Mouse (Mus musculus) midbrain, postnatal 0 days (tissue): ENCODE results near the gene Chsy1. TPM values are rescaled to one million over a fixed set of nuclear protein-coding genes. Genes with fewer than 3 reads are reported as not detected.

Source experiments
- ATAC-seq: fragments of 200-750 bp; cut with Nextera tagmentation; 2 replicates; pipeline ENCODE4 v1.8.0; 2017; ENCODE audit warnings: moderate number of reproducible peaks, mild to moderate bottlenecking, moderate TSS enrichment, moderate library complexity; ENCODE audit not compliant: low FRiP score
- DNase-seq: peaks from one replicate; pipeline ENCODE4 v3.0.0-alpha.2; 2015; ENCODE audit warnings: low spot score
- H3K27ac ChIP-seq: fragments of 300-500 bp; sonication (generic); 2 replicates; pipeline ENCODE4 v1.5.1; 2014; ENCODE audit warnings: low read depth, mild to moderate bottlenecking, low read length, mixed read lengths
- H3K27me3 ChIP-seq: fragments of 300-500 bp; sonication (generic); 2 replicates; pipeline ENCODE4 v1.6.1; 2014; ENCODE audit warnings: low read length, control low read depth, mixed read lengths; ENCODE audit not compliant: insufficient read depth
- H3K36me3 ChIP-seq: fragments of 300-500 bp; sonication (generic); 2 replicates; pipeline ENCODE4 v1.6.1; 2014; ENCODE audit warnings: low read length, control low read depth, mixed read lengths; ENCODE audit not compliant: insufficient read depth
- H3K4me1 ChIP-seq: fragments of 300-500 bp; sonication (generic); 2 replicates; pipeline ENCODE4 v1.6.1; 2014; ENCODE audit warnings: mild to moderate bottlenecking, control low read depth, antibody characterized with exemption, low read length, mixed read lengths; ENCODE audit not compliant: insufficient read depth
- H3K4me2 ChIP-seq: fragments of 300-500 bp; sonication (generic); 2 replicates; pipeline ENCODE4 v1.6.1; 2014; ENCODE audit warnings: low read depth, mild to moderate bottlenecking, low read length, mixed read lengths; ENCODE audit not compliant: poor library complexity, severe bottlenecking
- H3K4me3 ChIP-seq: fragments of 300-500 bp; sonication (generic); 2 replicates; pipeline ENCODE4 v1.5.1; 2014; ENCODE audit warnings: low read depth, mild to moderate bottlenecking, low read length, moderate library complexity
- H3K9ac ChIP-seq: fragments of 300-500 bp; sonication (generic); replicated peaks from 2 replicates; pipeline ENCODE4 v1.6.1; 2014; ENCODE audit warnings: mild to moderate bottlenecking, low read length, moderate library complexity, mixed read lengths; ENCODE audit not compliant: poor library complexity, severe bottlenecking
- H3K9me3 ChIP-seq: fragments of 300-500 bp; sonication (generic); 2 replicates; pipeline ENCODE4 v1.6.1; 2016; ENCODE audit warnings: low read length, control low read depth
- CTCF ChIP-seq: IDR thresholded peaks from 2 replicates; pipeline ENCODE4 v1.5.1; 2016; ENCODE audit warnings: antibody characterized with exemption, mild to moderate bottlenecking
- WGBS: fragments of 180-500 bp; shearing (Covaris S2); extraction: QIAGEN DNeasy Blood & Tissue Kit; methylation state at CpG from one replicate; pipeline ENCODE4 v1.1.7; 2014; 5-methylcytosine and 5-hydroxymethylcytosine counted together
- polyA plus RNA-seq: library from polyadenylated mRNA; unstranded; fragments of >200 nt; fragmentation: Nextera tagmentation; extraction: Ambion mirVana; gene quantifications from 2 replicates; pipeline ENCODE4 v1.2.1, GENCODE M21; 2015
- total RNA-seq: library from RNA; depleted of rRNA; stranded (reverse); fragments of >200 nt; gene quantifications from 2 replicates; pipeline ENCODE4 v1.2.3, GENCODE M21; 2014

Gene Chsy1
- total and polyA plus RNA-seq, 2 experiments from 2014 or later, result 7.2 to 38.9 TPM

DNA sequence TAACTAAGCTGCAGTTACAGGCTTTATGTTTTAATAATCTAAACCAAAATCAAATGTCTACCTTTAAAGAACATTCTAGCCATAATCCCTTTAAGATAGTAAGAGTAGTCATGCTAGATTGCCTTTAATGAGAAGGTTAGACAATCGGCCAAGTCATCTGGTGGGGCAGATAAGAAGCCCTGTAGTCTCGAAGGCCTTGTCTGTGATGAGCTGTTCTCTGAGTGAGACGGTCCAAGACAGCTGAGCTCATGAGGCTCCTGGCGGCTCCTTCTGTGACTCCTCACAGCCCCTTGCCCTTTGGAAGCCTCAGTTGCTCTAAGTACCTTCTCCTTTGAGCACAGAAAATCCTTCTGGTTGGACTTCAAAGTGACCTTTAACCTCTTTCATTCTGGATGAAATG lies 67.6 kb downstream of the Chsy1 start:
- Histone ChIP-seq H3K27me3 (no peaks in the 10 kb centered on the region), H3K36me3 (0 out of 2 replicates have a peak, but pooled peaks cover 4% of the 10 kb centered on the region), H3K4me3 (no peak overlapping the region)

GRCm38 (mm10) chr7:66178101-66178500 lies 68.8 kb downstream of the Chsy1 start:
- H3K4me3 ChIP-seq, result no peak overlapping the region
- H3K27ac ChIP-seq, result no peak overlapping the region
- H3K27me3 ChIP-seq, result no peaks in the 10 kb centered on the region
- DNase-seq (no peak), ATAC-seq (no peak)
- WGBS, result 88% methylated on average over 6 of the region's 6 CpGs
- 0 out of 2 replicates have a peak, but pooled peaks cover 4% of the 10 kb centered on the region for H3K36me3 ChIP-seq
- no peaks in the 10 kb centered on the region for H3K9me3 ChIP-seq
- H3K4me2 ChIP-seq, result no peak overlapping the region
- no peak overlapping the region for H3K9ac ChIP-seq
- H3K4me1 ChIP-seq, result no peaks in the 10 kb centered on the region
- TF ChIP-seq CTCF, result no peak

More for the DNA sequence above, 67.6 kb downstream of the Chsy1 start:
- ATAC-seq, result no peak
- no peak overlapping the region for H3K4me2 ChIP-seq
- WGBS, result 64% methylated on average over 4 of the region's 4 CpGs
- no peak overlapping the region for H3K27ac ChIP-seq
- no peaks in the 10 kb centered on the region for H3K9me3 ChIP-seq
- TF ChIP-seq CTCF, result no peak
- no peak overlapping the region for H3K9ac ChIP-seq
- DNase-seq, result no peak
- no peaks in the 10 kb centered on the region for H3K4me1 ChIP-seq

GRCm38 (mm10) chr7:66179120-66179581 lies 69.8 kb downstream of the Chsy1 start:
- 62% methylated on average over 10 of the region's 10 CpGs for WGBS
- Histone ChIP-seq H3K4me1 (no peaks in the 10 kb centered on the region), H3K27me3 (no peaks in the 10 kb centered on the region), H3K4me3 (no peak overlapping the region), H3K9me3 (no peaks in the 10 kb centered on the region), H3K9ac (no peak overlapping the region), H3K36me3 (0 out of 2 replicates have a peak, but pooled peaks cover 3% of the 10 kb centered on the region), H3K4me2 (no peak overlapping the region), H3K27ac (no peak overlapping the region)
- no peak for TF ChIP-seq CTCF
- ATAC-seq (0 out of 2 replicates have a peak, but pooled peaks have one; percentile 21), DNase-seq (peak; percentile 73)

- TF ChIP-seq CTCF, result no peak
- Histone ChIP-seq H3K36me3 (no peaks in the 10 kb centered on the region), H3K9me3 (no peaks in the 10 kb centered on the region), H3K4me1 (no peaks in the 10 kb centered on the region), H3K27ac (no peak overlapping the region), H3K4me3 (no peak overlapping the region), H3K9ac (no peak overlapping the region), H3K4me2 (no peak overlapping the region), H3K27me3 (no peaks in the 10 kb centered on the region)
- ATAC-seq (no peak), DNase-seq (no peak)
- 83% methylated on average over 7 of the region's 7 CpGs for WGBS
Measured at GRCm38 (mm10) chr7:66179711-66180110, 70.4 kb downstream of the Chsy1 start.

- ATAC-seq (no peak), DNase-seq (no peak)
- Histone ChIP-seq H3K9ac (no peak overlapping the region), H3K9me3 (no peaks in the 10 kb centered on the region), H3K36me3 (no peaks in the 10 kb centered on the region), H3K27me3 (no peaks in the 10 kb centered on the region), H3K4me1 (no peaks in the 10 kb centered on the region), H3K4me3 (no peak overlapping the region), H3K27ac (no peak overlapping the region), H3K4me2 (no peak overlapping the region)
- WGBS, result 91% methylated on average over 3 of the region's 3 CpGs
- no peak for TF ChIP-seq CTCF
Measured at GRCm38 (mm10) chr7:66180260-66180659, 70.9 kb downstream of the Chsy1 start.

DNA sequence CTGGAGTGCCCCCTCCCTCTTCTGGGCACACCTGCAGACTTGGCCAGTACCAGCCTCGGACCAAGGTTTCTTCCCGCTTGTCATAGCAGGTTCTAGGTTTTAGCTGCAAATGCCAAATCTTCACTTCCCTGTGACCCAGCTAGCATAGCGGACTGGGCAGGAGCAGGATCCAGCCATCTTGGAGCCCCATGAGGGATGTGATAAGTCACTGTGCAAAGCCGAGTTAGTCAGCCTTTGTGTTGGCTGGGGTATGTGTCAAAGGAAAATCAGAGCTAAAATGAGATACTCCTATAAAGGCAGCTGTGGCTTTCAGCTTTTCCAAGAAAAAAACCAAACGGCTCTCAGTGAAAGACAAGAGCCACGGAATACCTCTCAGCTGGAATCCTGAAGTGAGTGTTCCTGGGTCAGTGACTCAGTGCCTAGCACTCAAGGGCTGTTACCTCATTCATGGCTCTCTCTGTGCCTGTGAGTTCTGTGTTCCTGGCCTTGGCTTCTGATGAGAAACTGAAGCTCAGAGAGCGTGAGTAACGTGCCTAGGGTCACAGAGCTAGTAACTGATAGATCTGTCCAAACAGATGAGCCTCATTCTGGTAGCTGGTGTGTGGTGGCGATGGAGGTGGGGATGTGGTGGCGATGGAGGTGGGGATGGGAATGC lies 71.5 kb downstream of the Chsy1 start:
- no peak for DNase-seq
- no peaks in the 10 kb centered on the region for H3K36me3 ChIP-seq
- H3K4me2 ChIP-seq, result no peak overlapping the region
- H3K9ac ChIP-seq, result no peak overlapping the region
- no peaks in the 10 kb centered on the region for H3K4me1 ChIP-seq
- no peak overlapping the region for H3K4me3 ChIP-seq
- H3K9me3 ChIP-seq, result no peaks in the 10 kb centered on the region
- TF ChIP-seq CTCF, result no peak
- ATAC-seq, result no peak
- WGBS, result 85% methylated on average over 10 of the region's 10 CpGs
- no peaks in the 10 kb centered on the region for H3K27me3 ChIP-seq
- H3K27ac ChIP-seq, result no peak overlapping the region
